Mouse (Mus musculus): ENCODE measurements around the gene Gm884. TPM values are rescaled to one million over a fixed set of nuclear protein-coding genes. Genes with fewer than 3 reads are reported as not detected.

Gm884 gene
- polyA plus RNA-seq, 1 experiment from 2014 or later, result not detected

GRCm38 (mm10) chr11:103643211-103643610 lies 22.3 kb upstream of the Gm884 start:
- Histone ChIP-seq H3K27ac (ENCODE audit: low read length) (no peak overlapping the region), H3K4me1 (ENCODE audit: control insufficient read depth, insufficient read depth, low read length) (no peaks in the 10 kb centered on the region; the same call in 1 of the 2 replicates), H3K9ac (ENCODE audit: low read depth, low read length) (no peak overlapping the region), H3K9me3 (replicated peaks; ENCODE audit: control insufficient read depth, low read length, poor library complexity, severe bottlenecking) (no peaks in the 10 kb centered on the region), H3K36me3 (ENCODE audit: control insufficient read depth, insufficient read depth, low read length) (no peaks in the 10 kb centered on the region), H3K27me3 (ENCODE audit: control insufficient read depth, insufficient read depth, low read depth, low read length) (peaks cover 20% of the 10 kb centered on the region), H3K4me3 (ENCODE audit: low read depth, low read length) (no peak overlapping the region), H3K4me2 (ENCODE audit: low read length) (no peak overlapping the region)
- no peak for ATAC-seq
- 72% methylated on average over 9 of the region's 9 CpGs for WGBS

DNA sequence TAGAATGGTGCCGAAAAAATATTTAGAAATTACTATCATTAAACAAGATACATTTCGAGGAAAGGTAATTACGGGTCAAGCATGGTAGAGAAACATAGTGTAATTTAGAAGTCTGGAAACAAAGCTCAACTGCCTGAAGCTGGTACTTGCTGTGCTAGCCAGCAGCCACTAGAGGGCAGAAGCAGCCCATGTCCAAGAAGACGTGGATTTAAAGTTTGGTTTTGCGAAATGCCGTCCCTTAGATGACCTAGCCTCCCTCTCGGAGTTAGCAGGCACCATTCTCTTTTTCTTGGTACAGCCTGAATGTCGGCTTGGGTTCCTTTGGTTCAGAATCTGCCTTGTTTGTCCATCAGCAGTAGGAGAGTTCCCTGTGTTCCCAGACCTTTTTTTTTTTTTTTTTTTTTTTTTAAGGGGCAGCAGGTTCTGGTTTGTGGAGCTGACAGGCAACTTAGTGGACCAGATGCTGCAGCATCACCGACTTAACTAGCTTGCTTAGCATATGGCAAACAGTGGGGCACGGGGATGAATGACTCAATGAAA lies 18.5 kb upstream of the Gm884 start:
- no peaks in the 10 kb centered on the region; the same call in 1 of the 2 replicates for H3K4me1 ChIP-seq (ENCODE audit: control insufficient read depth, insufficient read depth, low read length)

GRCm38 (mm10) chr11:103638790-103639189 lies 17.9 kb upstream of the Gm884 start, which contains the start of gene Lyzl6:
Gene Lyzl6, minus strand, starts transcription at chr11:103638890.
- H3K9ac ChIP-seq (ENCODE audit: low read depth, low read length), result no peak within 1 kb of the TSS
- no peak within 1 kb of the TSS for H3K4me3 ChIP-seq (ENCODE audit: low read depth, low read length)
- 84% methylated on average over 3 of the region's 3 CpGs for whole genome bisulfite sequencing
- no peaks in the 10 kb centered on the region; the same call in 1 of the 2 replicates for H3K4me1 ChIP-seq (ENCODE audit: control insufficient read depth, insufficient read depth, low read length)
- H3K27ac ChIP-seq (ENCODE audit: low read length), result no peak within 1 kb of the TSS
- peaks cover 3% of the 10 kb centered on the region for H3K27me3 ChIP-seq (ENCODE audit: control insufficient read depth, insufficient read depth, low read depth, low read length)
- peak within 1 kb of the TSS; percentile 14; the same call in 1 of the 2 replicates for H3K4me2 ChIP-seq (ENCODE audit: low read length)
- no peaks in the 10 kb centered on the region for H3K9me3 ChIP-seq (replicated peaks; ENCODE audit: control insufficient read depth, low read length, poor library complexity, severe bottlenecking)
- ATAC-seq, result no peak
- H3K36me3 ChIP-seq (ENCODE audit: control insufficient read depth, insufficient read depth, low read length), result no peaks in the 10 kb centered on the region

More for the DNA sequence above, 18.5 kb upstream of the Gm884 start:
- no peak overlapping the region for H3K4me3 ChIP-seq (ENCODE audit: low read depth, low read length)
- peaks cover 3% of the 10 kb centered on the region for H3K27me3 ChIP-seq (ENCODE audit: control insufficient read depth, insufficient read depth, low read depth, low read length)
- no peak overlapping the region for H3K27ac ChIP-seq (ENCODE audit: low read length)
- H3K4me2 ChIP-seq (ENCODE audit: low read length), result peak overlapping the region; percentile 14; the same call in 1 of the 2 replicates
- H3K36me3 ChIP-seq (ENCODE audit: control insufficient read depth, insufficient read depth, low read length), result no peaks in the 10 kb centered on the region
- H3K9me3 ChIP-seq (replicated peaks; ENCODE audit: control insufficient read depth, low read length, poor library complexity, severe bottlenecking), result no peaks in the 10 kb centered on the region
- no peak for ATAC-seq
- WGBS, result 2% methylated on average over 10 of the region's 10 CpGs
- no peak overlapping the region for H3K9ac ChIP-seq (ENCODE audit: low read depth, low read length)

DNA sequence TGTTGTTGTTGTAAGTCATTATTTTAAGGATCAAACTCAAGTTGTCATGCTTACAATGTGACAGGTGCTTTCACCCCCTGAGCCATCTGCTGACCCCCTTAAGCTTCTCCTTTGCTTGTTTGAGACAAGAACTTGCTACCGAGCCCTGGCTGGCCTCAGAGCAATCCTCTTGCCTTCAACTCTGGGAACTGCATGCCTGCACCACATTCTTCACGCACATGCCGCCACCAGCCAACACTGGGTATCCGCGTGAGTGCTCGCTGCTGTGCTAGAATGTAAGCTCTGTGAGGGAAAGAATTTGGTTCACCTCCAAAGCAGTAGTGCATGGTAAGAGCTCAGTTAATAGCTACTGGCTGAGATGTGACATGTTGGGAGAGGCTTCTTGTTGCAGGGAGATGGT lies 15.3 kb upstream of the Gm884 start:
- Histone ChIP-seq H3K27ac (ENCODE audit: low read length) (no peak overlapping the region), H3K4me2 (ENCODE audit: low read length) (no peak overlapping the region), H3K27me3 (ENCODE audit: control insufficient read depth, insufficient read depth, low read depth, low read length) (peaks cover 3% of the 10 kb centered on the region), H3K9ac (ENCODE audit: low read depth, low read length) (no peak overlapping the region), H3K4me1 (ENCODE audit: control insufficient read depth, insufficient read depth, low read length) (no peaks in the 10 kb centered on the region; the same call in 1 of the 2 replicates), H3K36me3 (ENCODE audit: control insufficient read depth, insufficient read depth, low read length) (no peaks in the 10 kb centered on the region), H3K9me3 (replicated peaks; ENCODE audit: control insufficient read depth, low read length, poor library complexity, severe bottlenecking) (no peaks in the 10 kb centered on the region), H3K4me3 (ENCODE audit: low read depth, low read length) (no peak overlapping the region)
- ATAC-seq, result no peak
- WGBS, result 90% methylated on average over 6 of the region's 6 CpGs

DNA sequence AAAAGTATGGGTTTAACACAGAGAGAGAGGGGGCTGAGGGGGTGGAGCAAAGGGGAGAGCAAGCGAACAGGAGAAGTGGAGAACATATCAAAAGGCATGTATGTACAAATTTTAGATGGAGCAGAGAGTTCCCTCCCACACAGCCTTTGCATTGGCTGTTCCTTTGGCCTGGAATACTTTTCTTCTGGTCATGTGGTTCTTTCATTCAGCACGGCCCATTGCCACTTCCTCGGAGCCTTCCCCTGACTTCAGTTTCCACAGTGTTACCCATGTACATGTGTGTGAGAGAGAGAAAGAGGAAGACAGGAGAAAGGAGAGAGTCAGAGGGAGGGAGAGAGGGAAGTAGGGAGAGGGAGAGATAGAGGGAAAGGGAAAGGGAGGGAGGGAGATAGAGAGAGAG lies 14.5 kb upstream of the Gm884 start:
- 80% methylated on average over 3 of the region's 3 CpGs for WGBS
- Histone ChIP-seq H3K27me3 (ENCODE audit: control insufficient read depth, insufficient read depth, low read depth, low read length) (peaks cover 3% of the 10 kb centered on the region), H3K4me1 (ENCODE audit: control insufficient read depth, insufficient read depth, low read length) (no peaks in the 10 kb centered on the region; the same call in 1 of the 2 replicates), H3K4me2 (ENCODE audit: low read length) (no peak overlapping the region), H3K27ac (ENCODE audit: low read length) (no peak overlapping the region), H3K36me3 (ENCODE audit: control insufficient read depth, insufficient read depth, low read length) (no peaks in the 10 kb centered on the region), H3K4me3 (ENCODE audit: low read depth, low read length) (no peak overlapping the region), H3K9me3 (replicated peaks; ENCODE audit: control insufficient read depth, low read length, poor library complexity, severe bottlenecking) (no peaks in the 10 kb centered on the region), H3K9ac (ENCODE audit: low read depth, low read length) (no peak overlapping the region)
- no peak for ATAC-seq

DNA sequence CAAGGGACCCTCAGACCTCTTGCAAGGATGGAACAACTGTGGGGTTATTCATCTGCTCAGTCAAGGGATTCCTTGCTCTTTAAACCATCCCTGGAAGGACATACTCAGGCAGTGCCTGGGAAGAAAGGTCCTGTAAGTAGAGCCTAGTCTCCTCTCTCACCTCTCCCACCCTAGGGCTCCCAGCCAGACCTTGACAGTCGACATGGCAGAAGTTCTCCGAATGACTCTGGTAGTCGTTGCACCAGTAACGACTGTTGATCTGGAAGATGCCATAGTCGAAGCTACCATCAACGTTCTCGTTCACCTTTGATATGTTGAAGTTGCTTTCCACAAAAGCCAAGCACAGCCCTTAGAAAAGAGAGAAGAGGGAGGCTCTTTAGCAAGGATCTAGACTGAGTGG lies 13.9 kb upstream of the Gm884 start:
- no peak overlapping the region for H3K9ac ChIP-seq (ENCODE audit: low read depth, low read length)
- no peaks in the 10 kb centered on the region for H3K36me3 ChIP-seq (ENCODE audit: control insufficient read depth, insufficient read depth, low read length)
- no peaks in the 10 kb centered on the region; the same call in 1 of the 2 replicates for H3K4me1 ChIP-seq (ENCODE audit: control insufficient read depth, insufficient read depth, low read length)
- WGBS, result 91% methylated on average over 7 of the region's 7 CpGs
- no peak for ATAC-seq
- H3K27ac ChIP-seq (ENCODE audit: low read length), result no peak overlapping the region
- H3K27me3 ChIP-seq (ENCODE audit: control insufficient read depth, insufficient read depth, low read depth, low read length), result peaks cover 3% of the 10 kb centered on the region
- no peaks in the 10 kb centered on the region for H3K9me3 ChIP-seq (replicated peaks; ENCODE audit: control insufficient read depth, low read length, poor library complexity, severe bottlenecking)
- no peak overlapping the region for H3K4me3 ChIP-seq (ENCODE audit: low read depth, low read length)
- H3K4me2 ChIP-seq (ENCODE audit: low read length), result no peak overlapping the region

- Histone ChIP-seq H3K4me2 (ENCODE audit: low read length) (no peak overlapping the region), H3K9ac (ENCODE audit: low read depth, low read length) (no peak overlapping the region), H3K27me3 (ENCODE audit: control insufficient read depth, insufficient read depth, low read depth, low read length) (no peaks in the 10 kb centered on the region), H3K27ac (ENCODE audit: low read length) (no peak overlapping the region), H3K9me3 (replicated peaks; ENCODE audit: control insufficient read depth, low read length, poor library complexity, severe bottlenecking) (no peaks in the 10 kb centered on the region), H3K4me1 (ENCODE audit: control insufficient read depth, insufficient read depth, low read length) (no peaks in the 10 kb centered on the region), H3K36me3 (ENCODE audit: control insufficient read depth, insufficient read depth, low read length) (no peaks in the 10 kb centered on the region), H3K4me3 (ENCODE audit: low read depth, low read length) (no peak overlapping the region)
- ATAC-seq, result no peak
- 85% methylated on average over 23 of the region's 23 CpGs for WGBS
Measured at GRCm38 (mm10) chr11:103627453-103627852, 6.5 kb upstream of the Gm884 start.

DNA sequence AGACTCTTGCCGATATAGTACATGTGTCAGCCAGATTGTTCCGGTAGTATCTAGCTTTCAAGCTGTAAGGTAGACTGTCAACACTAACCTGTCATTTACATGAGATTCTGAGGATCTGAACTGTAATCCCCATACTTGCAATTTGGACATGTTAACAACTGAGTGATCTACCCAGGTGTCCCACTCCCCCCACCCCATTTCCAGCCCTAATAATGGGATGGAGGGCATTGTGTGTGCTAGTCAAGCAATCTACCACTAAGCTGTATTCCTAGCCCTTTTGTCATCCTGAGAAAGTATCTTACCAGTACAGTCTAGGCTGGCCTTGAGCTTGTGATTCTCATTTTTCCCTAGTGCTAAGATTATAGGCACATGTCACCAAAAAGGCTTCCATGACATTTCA lies 10.2 kb downstream of the Gm884 start:
- H3K4me3 ChIP-seq (ENCODE audit: low read depth, low read length), result no peak overlapping the region
- no peak overlapping the region for H3K27ac ChIP-seq (ENCODE audit: low read length)
- H3K9ac ChIP-seq (ENCODE audit: low read depth, low read length), result no peak overlapping the region
- no peak overlapping the region for H3K4me2 ChIP-seq (ENCODE audit: low read length)
- H3K4me1 ChIP-seq (ENCODE audit: control insufficient read depth, insufficient read depth, low read length), result no peaks in the 10 kb centered on the region
- H3K9me3 ChIP-seq (replicated peaks; ENCODE audit: control insufficient read depth, low read length, poor library complexity, severe bottlenecking), result no peaks in the 10 kb centered on the region
- H3K27me3 ChIP-seq (ENCODE audit: control insufficient read depth, insufficient read depth, low read depth, low read length), result no peaks in the 10 kb centered on the region
- no peaks in the 10 kb centered on the region for H3K36me3 ChIP-seq (ENCODE audit: control insufficient read depth, insufficient read depth, low read length)
- ATAC-seq, result no peak
- WGBS, result 89% methylated on average over 2 of the region's 2 CpGs

DNA sequence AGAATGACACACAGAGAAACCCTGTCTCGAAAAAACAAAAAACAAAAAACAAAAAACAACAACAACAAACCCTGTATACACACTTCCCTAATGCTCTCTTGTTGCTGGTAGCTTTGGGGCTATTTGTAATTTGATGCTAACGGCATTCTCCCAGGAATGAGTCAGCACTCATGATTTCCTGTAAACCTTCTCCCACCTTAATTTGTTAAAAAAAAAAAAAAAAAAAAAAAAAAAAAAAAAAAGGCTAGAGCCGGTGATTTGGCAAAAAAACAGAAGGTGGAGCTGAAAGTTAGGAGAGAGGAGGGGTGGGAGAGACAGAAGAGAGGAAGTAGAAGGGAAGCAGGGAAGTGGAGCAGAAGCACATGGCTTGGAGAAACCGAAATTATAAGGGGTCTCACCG lies 14.3 kb downstream of the Gm884 start:
- no peak overlapping the region for H3K4me3 ChIP-seq (ENCODE audit: low read depth, low read length)
- H3K36me3 ChIP-seq (ENCODE audit: control insufficient read depth, insufficient read depth, low read length), result no peaks in the 10 kb centered on the region
- no peaks in the 10 kb centered on the region for H3K4me1 ChIP-seq (ENCODE audit: control insufficient read depth, insufficient read depth, low read length)
- no peak overlapping the region for H3K9ac ChIP-seq (ENCODE audit: low read depth, low read length)
- no peaks in the 10 kb centered on the region for H3K27me3 ChIP-seq (ENCODE audit: control insufficient read depth, insufficient read depth, low read depth, low read length)
- H3K9me3 ChIP-seq (replicated peaks; ENCODE audit: control insufficient read depth, low read length, poor library complexity, severe bottlenecking), result no peaks in the 10 kb centered on the region
- WGBS, result 75% methylated on average over 5 of the region's 5 CpGs
- H3K4me2 ChIP-seq (ENCODE audit: low read length), result no peak overlapping the region
- H3K27ac ChIP-seq (ENCODE audit: low read length), result no peak overlapping the region
- no peak for ATAC-seq

Measured in midbrain, embryonic 16.5 days (tissue).